Mouse (Mus musculus) left cerebral cortex, postnatal 36 days (tissue): ENCODE data around the gene Olfr1099. TPM values are rescaled to one million over a fixed set of nuclear protein-coding genes. Genes with fewer than 3 reads are reported as not detected.

Experiments
- DNase-seq, 2 experiments: peaks; one replicate each; pipeline ENCODE4 v3.0.0; 2021 to 2022; ENCODE audit warnings: low spot score in 2 of 2, mixed read lengths in 1 of 2
- intact Hi-C: fragments of 180-260 bp; cut with DNase I; formaldehyde crosslinking; loops from one replicate; pipeline ENCODE4 v1.15.1; 2025
- total RNA-seq, 2 experiments: library from RNA; stranded (reverse); gene quantifications; 2 replicates each; pipeline ENCODE4 v1.2.3; 2021

Gene Olfr1099
- total RNA-seq, result not detected

DNA sequence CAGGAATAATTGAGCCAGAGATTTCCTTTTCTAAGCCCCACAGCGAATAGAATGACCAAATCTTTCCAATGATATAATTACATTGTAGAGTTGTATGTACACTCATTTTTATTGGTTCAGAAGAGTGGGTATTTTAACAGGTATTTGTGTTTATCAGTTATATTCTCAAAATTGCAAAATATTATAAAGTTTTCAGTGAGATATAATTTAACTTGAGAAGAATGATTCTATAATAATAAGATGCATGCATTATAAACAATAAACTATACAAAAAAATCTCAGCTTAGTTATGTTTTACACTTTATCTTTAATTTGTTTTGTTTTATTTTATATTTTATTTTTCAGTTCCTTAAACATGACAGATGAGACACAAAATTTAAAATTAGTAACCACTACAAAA is at the start of gene Olfr1099:
TSS of gene Olfr1099 (minus strand) at position 101 of the 400 bp plus-strand sequence.
- intact Hi-C loops, result no loop called here
- DNase-seq, result no peak

DNA sequence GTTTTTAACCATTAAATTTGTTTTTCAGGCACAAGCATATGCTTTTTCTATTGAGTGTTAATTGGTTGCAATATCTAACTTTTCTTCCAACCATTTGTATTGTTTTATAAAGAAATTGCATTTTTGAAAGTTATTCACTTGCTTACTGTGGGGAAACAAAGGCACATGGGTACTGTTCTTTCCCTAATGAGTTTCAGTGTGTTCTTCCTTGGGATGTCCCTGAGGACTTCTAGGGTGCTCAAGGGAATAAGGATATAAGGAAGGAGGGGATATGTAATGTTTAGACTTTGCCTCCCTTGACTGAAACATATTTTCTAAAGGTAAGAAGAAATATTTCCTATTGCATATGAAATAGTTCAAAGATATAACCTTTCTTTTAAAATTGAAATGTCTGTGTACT is 37.6 kb upstream of the Olfr1099 start, which contains the start of gene Olfr1102:
TSS of gene Olfr1102 (plus strand) at position 301 of the 400 bp plus-strand sequence.
- DNase-seq, result no peak
- intact Hi-C loops, result no loop called here

DNA sequence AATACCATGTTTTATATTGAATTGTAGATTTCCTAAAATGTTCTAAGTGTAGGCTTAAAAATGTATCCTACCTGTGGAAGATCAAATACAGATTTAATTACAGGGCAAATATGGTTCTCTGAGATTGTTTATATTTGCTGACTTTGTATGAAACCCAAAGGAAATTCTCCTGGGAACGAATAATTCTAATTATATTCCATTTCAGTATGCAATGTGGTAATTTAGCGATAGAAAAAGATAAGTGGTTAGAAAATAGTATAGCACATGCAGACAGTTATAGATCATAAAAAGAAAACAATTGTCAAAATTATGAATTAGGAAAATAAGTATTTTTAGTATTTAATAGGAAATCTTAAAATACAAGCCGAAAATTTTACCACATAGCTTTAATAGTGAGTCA is 30.6 kb upstream of the Olfr1099 start, which contains the start of gene Olfr1101:
TSS of gene Olfr1101 (minus strand) at position 101 of the 400 bp plus-strand sequence.
- no peak for DNase-seq
- intact Hi-C loops, result no loop called here

DNA sequence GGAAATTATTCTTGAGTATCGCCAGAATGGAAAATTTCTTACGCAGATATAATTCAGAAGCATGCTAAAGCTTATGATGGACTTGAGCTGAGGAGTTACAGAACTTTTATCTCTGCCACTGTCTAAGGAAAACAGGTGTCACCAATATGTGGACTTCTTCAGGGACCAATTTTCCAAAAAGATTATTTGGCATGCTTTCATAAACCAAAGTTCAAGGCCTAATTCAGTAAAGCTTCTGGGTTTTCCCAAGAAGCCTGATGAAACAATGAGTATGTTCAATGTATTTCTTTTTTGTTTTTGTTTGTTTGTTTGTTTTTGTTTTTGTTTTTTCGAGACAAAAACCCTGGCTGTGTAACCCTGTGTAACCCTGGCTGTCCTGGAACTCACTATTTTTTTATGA is 19.4 kb upstream of the Olfr1099 start, which contains the start of gene Olfr1100:
TSS of gene Olfr1100 (minus strand) at position 101 of the 400 bp plus-strand sequence.
- no peak for DNase-seq
- intact Hi-C loops, result no loop called here

DNA sequence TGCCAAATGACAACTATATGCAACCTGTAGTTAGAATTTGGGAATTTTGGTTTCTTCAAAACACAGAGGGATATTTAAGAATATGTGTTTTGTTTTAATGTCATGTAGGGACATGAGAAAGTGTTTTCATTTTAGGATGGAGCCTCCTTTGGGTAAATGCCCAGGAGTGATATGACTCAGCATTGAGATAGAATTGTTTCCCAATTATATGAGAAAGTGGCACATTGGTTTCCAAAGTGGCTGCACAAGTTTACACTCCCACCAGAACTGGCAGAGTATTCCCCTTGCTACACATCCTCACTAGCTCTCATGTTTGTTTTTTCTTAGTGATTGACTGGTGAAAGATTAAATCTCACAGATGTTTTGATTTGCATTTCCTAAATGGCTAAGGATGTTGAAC is 33.9 kb downstream of the Olfr1099 start:
- DNase-seq, result no peak
- intact Hi-C loops, result no loop called here

DNA sequence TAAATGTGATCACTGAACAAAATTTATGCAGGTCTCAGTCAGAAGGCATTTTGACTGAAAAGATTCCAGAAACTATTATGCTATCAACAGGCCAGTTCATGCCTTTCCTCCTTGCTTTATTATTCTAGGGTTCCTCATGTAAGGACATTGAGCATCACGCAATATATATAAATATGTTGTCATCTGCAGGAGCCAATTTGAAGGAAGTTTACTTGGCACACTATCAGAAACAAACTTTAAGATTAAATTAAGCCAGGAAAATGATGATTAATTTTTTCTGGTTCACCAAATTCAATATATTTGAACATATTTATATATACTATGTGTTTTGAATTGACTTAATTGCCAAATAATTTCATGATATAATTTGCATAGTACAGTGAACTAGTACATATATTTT is 36.0 kb downstream of the Olfr1099 start, which contains the start of gene Olfr1098:
TSS of gene Olfr1098 (minus strand) at position 101 of the 400 bp plus-strand sequence.
- intact Hi-C loops, result no loop called here

DNA sequence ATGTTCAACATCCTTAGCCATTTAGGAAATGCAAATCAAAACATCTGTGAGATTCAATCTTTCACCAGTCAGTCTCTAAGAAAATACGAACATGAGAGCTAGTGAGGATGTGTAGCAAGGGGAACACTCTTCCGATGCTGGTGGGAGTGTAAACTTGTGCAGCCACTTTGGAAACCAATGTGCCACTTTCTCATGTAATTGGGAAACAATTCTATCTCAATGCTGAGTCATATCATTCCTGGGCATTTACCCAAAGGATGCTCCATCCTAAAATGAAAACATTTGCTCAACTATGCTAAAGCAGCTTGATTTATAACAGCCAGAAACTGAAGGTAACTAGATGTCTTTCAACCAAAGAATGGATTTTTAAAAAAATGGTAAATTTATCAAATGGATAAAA is 54.8 kb downstream of the Olfr1099 start:
- intact Hi-C loops, result no loop called here
- peak in 1 of 2 experiments; percentile 6 for DNase-seq

More for the DNA sequence above, 36.0 kb downstream of the Olfr1099 start, which contains the start of gene Olfr1098:
- DNase-seq, result no peak

Other genes with a start within 250 kb of the Olfr1099 start
- gene Olfr1089, start 227.0 kb downstream of the Olfr1099 start, total RNA-seq, result not detected
- gene Olfr1090, start 201.7 kb downstream of the Olfr1099 start, total RNA-seq, result not detected
- not detected for gene Olfr1093, start 178.2 kb downstream of the Olfr1099 start, total RNA-seq
- not detected for gene Olfr141, start 150.7 kb downstream of the Olfr1099 start, total RNA-seq
- not detected for gene Olfr1094, start 136.0 kb downstream of the Olfr1099 start, total RNA-seq
- not detected for gene Olfr1095, start 109.0 kb downstream of the Olfr1099 start, total RNA-seq
- gene Gm13723, start 85.9 kb downstream of the Olfr1099 start, total RNA-seq, result not detected
- gene Olfr1097, start 68.5 kb downstream of the Olfr1099 start, total RNA-seq, result not detected
- gene Olfr1098, start 36.1 kb downstream of the Olfr1099 start, total RNA-seq, result not detected
- gene Olfr1100, start 19.3 kb upstream of the Olfr1099 start, total RNA-seq, result not detected
- not detected for gene Olfr1101, start 30.5 kb upstream of the Olfr1099 start, total RNA-seq
- not detected for gene Olfr1102, start 37.7 kb upstream of the Olfr1099 start, total RNA-seq
- gene Olfr1104, start 66.4 kb upstream of the Olfr1099 start, total RNA-seq, result not detected
- not detected for gene Olfr1105, start 75.8 kb upstream of the Olfr1099 start, total RNA-seq
- not detected for gene Olfr1106, start 91.6 kb upstream of the Olfr1099 start, total RNA-seq
- not detected for gene Olfr1107, start 115.1 kb upstream of the Olfr1099 start, total RNA-seq
- not detected for gene Olfr1109, start 135.3 kb upstream of the Olfr1099 start, total RNA-seq
- not detected for gene Olfr259, start 153.9 kb upstream of the Olfr1099 start, total RNA-seq
- gene Olfr1110, start 179.6 kb upstream of the Olfr1099 start, total RNA-seq, result not detected
- gene Olfr1111, start 191.9 kb upstream of the Olfr1099 start, total RNA-seq, result not detected
- not detected for gene Olfr1112, start 227.1 kb upstream of the Olfr1099 start, total RNA-seq
- not detected for gene Olfr1113, start 248.3 kb upstream of the Olfr1099 start, total RNA-seq